Mouse (Mus musculus) induced T-regulatory cell, adult 2 months (primary cell): Measurements from ENCODE around the gene 4930507D05Rik.
A peak's percentile ranks its signal among the peaks of the same experiment; 100 is the strongest.
"Not testable (repeated sequence)": the region's sequence is repeated elsewhere in the genome, so short reads cannot be mapped to it uniquely, and the experiment has no call there.

Experiments
- DNase-seq: peaks from one replicate; pipeline ENCODE4 v3.0.0-alpha.2; 2012; ENCODE audit warnings: low read depth

Gene 4930507D05Rik

GRCm38 (mm10) chr10:62449364-62450279 is at the start of gene 4930507D05Rik, which contains the start of gene Supv3l1:
Gene 4930507D05Rik, plus strand, starts transcription at chr10:62449489.
Gene Supv3l1, minus strand, starts transcription at chr10:62449738.
- peak; percentile 96 for DNase-seq

DNA sequence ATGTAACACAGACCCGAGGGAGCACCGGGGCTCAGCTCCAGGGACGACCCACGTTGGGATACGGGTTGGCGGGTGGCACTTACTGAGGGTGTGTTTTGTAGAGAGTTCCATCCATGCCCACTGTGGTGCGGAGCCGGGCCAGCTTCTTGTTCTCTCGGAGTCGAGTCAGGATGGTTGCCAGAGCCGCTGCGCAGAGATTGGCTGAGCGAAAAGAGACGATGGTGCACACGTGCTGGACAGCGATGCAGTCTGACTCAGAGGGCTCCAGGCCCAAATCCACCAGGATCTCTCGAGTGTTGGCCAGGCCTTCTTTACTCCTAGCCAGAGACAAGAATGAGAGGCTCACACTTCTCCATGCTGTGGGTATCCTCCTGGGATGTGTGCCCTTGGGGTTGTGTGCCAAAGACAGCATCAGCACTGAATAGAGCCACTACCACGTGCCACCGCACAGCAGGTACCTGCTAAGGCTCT is 47.6 kb upstream of the 4930507D05Rik start:
- DNase-seq: no peak

GRCm38 (mm10) chr10:62404901-62405300 is 44.4 kb upstream of the 4930507D05Rik start:
- peak; percentile 20 for DNase-seq

DNA sequence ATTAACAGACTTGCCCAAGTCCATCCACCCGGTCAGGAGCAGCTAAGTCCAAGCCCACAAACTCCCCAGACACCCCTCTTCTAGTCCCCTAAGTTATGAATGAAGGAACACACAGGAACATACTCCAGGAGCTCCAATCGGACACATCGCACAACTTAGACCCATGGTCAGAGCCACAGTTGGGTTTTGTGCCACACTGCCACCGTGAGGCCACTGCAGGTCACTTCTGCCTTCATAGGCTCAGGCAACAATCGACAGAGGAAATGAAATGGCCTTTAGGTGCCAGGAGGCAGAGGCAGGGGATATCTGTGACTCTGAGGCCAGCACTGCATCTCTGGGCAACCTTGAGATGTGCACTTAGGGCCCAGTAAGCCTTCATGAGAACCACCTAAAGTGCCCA is 38.3 kb upstream of the 4930507D05Rik start:
- peak; percentile 68 for DNase-seq

DNA sequence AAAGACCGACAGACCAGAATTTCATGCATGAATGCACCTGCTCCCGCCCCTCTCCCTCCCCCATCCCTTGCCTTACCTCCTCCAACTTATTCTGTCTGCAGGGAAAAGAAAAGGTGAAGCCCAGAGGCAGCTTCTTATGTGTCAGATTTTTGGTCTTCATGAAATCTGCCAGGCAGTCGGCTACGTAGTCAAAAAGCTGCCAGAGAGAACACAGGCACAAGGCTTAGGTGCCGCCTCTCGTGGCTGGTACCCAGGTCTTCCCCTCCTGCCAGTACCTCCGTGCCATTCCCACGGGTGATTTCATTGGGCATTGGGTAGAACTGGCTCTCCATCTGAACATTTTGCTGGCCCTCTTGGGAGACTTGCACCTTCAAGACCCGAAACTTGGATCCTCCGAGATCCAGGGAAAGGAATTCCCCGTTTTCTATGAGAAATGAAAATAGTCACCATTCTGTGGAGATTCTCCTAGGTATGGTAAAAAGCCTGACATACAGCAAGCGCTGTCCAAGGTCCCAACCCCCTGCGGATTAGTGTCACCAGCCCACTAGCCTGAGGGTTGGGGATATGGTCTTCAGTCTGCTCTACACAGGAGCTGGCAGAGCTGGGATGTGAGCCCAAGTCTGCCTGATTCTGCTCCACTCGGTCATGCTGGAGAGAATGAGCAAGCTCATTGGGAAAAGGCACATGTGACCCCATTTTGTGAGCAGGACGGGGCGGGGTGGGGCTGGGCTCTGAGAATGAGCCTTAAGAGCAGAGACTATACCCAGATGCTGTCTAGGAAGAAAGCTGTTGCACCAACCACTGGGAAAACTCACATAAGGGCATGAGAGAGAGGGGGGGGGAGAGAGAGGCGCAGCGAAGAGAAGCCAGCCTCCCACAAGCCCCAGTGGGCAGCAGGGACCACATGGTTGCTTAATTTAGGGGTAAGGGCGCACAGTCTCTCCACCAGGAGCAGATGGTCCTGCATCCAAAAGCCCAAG is 37.6 kb upstream of the 4930507D05Rik start:
- DNase-seq: no peak

- DNase-seq: no peak
These were observed 36.2 kb upstream of the 4930507D05Rik start for GRCm38 (mm10) chr10:62412906-62413605.

- no peak for DNase-seq
These were observed 35.7 kb upstream of the 4930507D05Rik start for GRCm38 (mm10) chr10:62413606-62413982.

DNA sequence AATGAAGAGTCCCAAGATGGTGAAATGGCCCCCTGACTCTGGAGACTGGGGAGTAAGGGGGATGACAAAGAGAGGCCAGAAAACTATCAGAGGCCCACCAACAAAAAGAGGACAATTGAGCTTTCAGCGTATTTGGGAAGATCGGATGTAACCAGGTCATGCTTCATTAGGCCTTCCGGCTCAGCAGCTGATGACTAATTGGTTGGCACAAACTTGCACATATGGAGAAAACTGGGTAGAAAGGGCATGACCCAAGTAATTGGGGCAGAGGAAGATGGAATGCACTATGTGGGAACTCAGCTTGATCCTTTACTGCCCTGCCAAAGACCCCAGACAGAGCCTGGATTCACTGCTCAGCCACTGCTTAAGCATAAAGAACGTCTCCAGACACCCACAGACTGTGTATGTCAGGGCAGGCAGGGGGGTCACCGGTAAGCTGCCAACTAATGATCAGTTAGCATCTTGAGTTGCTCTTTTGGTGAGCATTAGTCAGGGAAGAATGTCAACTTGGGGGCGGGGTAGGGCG is 30.4 kb upstream of the 4930507D05Rik start:
- no peak for DNase-seq

- DNase-seq: no peak
These were observed 29.9 kb upstream of the 4930507D05Rik start for GRCm38 (mm10) chr10:62419422-62419821.

GRCm38 (mm10) chr10:62420399-62420798 is 28.9 kb upstream of the 4930507D05Rik start:
- DNase-seq: no peak

GRCm38 (mm10) chr10:62421127-62421526 is 28.2 kb upstream of the 4930507D05Rik start:
- DNase-seq: no peak

DNA sequence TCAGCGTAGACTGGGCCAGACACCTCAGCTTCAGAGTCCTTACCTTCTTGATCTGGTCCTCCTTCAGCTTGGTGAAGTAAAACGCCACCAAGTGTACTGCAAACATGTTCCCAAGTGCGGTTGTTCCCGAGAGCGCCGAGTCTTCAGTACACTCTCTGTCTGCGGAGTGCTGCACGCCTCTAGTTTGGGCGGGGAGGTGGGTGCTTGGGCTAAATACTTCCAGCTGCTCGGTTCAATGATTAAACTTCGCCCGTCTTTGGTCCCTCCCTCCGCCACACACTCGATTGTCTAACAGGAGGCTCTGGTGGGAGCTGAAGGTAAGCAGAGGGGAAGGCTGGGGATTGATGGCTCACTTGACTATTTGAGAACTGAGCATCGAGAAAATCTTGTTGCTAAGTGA is 27.0 kb upstream of the 4930507D05Rik start, which contains the start of gene Hkdc1:
Gene Hkdc1 (minus strand): TSS at position 237 of the 400 bp plus-strand sequence.
- DNase-seq: no peak

GRCm38 (mm10) chr10:62425081-62425871 is 24.0 kb upstream of the 4930507D05Rik start:
- DNase-seq: no peak

DNA sequence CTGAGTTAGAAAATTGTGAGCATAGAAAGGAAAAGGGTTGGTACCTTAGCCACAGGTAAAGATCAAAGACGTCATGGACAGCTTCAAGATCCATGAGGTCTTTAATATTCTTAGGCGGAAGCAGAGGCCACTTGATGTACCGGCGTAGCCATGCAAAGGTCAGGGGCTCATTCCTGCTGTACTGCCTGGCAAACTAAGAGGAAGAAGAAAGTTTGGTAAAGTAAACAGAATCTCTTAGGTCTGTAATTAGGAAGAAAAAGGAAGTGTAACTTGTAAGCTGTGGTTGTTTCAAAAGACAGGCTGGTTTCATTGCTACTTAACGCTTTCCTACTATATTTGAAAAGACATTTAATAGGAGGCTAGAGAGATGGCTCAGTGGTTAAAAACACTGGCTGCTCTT is 18.9 kb upstream of the 4930507D05Rik start:
- DNase-seq: no peak

- no peak for DNase-seq
These were observed 971 bp downstream of the 4930507D05Rik start for GRCm38 (mm10) chr10:62450280-62450640.

GRCm38 (mm10) chr10:62452001-62452400 is 2.7 kb downstream of the 4930507D05Rik start:
- DNase-seq: not testable (repeated sequence)

DNA sequence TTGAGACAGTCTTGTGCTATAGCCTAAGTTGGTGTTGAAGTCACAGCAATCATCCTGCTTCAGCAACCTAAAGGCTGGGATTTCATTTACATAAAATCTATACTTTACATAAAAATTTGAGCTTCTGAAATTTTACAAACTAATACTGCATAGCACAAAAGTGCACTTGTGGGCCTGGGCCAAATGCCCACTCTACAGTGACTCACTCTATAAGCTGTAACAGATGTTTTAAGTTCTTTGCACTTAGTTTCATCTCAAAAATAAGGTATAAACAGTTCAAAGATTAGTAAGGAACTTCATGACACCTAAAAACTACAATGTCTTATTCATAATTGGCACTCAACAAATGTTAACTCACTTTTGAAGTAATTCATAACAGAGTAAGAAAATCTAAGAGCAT is 12.0 kb downstream of the 4930507D05Rik start:
- no peak for DNase-seq

- no peak for DNase-seq
These were observed 20.4 kb downstream of the 4930507D05Rik start for GRCm38 (mm10) chr10:62469736-62470135.

- no peak for DNase-seq
These were observed 21.8 kb downstream of the 4930507D05Rik start for GRCm38 (mm10) chr10:62471105-62471504.

DNA sequence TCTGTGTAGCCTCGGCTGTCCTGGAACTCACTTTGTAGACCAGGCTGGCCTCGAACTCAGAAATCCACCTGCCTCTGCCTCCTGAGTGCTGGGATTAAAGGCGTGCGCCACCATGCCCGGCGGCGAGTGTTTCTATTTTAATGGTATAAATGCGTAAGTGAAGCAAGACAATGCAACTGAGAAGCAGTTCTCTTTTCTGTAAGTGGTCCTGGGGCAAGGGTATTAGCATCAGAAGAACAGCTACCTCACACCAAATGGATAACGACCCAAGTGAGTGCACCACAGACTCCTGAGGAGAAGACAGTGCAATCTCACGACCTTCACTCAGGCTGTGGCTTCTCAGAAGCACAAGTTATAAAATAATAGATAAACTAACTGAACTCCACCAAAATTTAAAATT is 25.7 kb downstream of the 4930507D05Rik start:
- no peak for DNase-seq

DNA sequence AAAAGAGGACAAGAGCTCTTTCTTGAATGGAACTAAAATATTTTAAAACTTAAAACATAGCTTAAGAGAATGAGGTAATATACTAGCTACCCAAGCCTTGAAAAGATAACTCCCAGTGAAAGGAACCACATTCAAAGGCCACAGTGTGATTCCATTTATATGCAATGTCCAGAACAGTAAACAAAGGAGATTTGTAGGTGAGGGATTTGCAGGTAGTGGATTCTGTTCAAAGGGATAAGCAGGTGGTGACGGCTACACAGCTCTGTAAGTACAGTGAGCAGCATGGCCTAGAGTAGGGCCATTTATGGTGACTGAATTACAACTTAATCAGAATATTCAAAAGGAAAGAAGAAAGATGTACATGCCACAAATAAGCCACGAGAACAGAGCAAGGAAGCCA is 27.7 kb downstream of the 4930507D05Rik start:
- no peak for DNase-seq
